Mouse (Mus musculus) liver, adult 2 months (tissue): ENCODE measurements around the gene Nipsnap3b.

Experiments used
- CTCF ChIP-seq: fragments of 200-500 bp; IDR thresholded peaks from 2 replicates; pipeline ENCODE4 v1.5.1; 2011; ENCODE audit warnings: low read depth, low read length, control low read depth
- POLR2A ChIP-seq: fragments of 200-500 bp; IDR thresholded peaks from 2 replicates; pipeline ENCODE4 v1.6.1; 2011; ENCODE audit warnings: low read length, control low read depth; ENCODE audit not compliant: insufficient read depth; ENCODE audit errors: extremely low read depth

- no peak for TF ChIP-seq POLR2A
- no peak for TF ChIP-seq CTCF
These were observed 34.8 kb downstream of the Nipsnap3b start for GRCm38 (mm10) chr4:53046238-53047022.
